Mouse (Mus musculus): ENCODE measurements around the gene Lmf1.

DNA sequence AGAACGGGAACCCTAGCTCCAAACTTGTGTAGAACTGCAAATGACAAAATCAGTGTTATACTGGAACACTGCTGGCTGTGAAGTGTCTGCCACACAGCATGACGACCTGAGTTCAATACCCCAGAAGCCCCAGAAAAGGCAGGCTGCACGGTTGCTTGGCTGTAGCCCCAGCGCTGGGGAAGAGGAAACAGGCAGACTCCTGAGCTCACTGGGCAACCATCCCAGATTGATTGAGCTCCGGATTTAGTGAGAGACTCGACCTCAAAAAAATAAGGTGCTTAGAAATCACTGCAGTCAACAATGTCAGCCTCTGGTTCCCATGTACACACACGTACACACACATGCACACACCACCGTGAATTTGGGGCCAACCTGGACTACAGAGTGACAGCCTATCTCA, 87.0 kb downstream of the Lmf1 start:
- TF ChIP-seq MYOD1 (IDR thresholded peaks at IDR 0.05; ENCODE audit: control insufficient read depth in 1 of 3, insufficient read length in 2 of 3, low read depth in 2 of 3) (no peak), POLR2A (IDR thresholded peaks at IDR 0.05; ENCODE audit: insufficient read length, low read depth) (no peak), TCF3 (IDR thresholded peaks at IDR 0.05; ENCODE audit: insufficient read length, low read depth) (no peak), POLR2AphosphoS2 (IDR thresholded peaks at IDR 0.05; ENCODE audit: insufficient read length, low read depth) (no peak), SRF (IDR thresholded peaks at IDR 0.05; ENCODE audit: control insufficient read depth, insufficient read length, low read depth) (no peak), TCF12 (IDR thresholded peaks at IDR 0.05; ENCODE audit: insufficient read depth, poor library complexity, severe bottlenecking) (no peak), MAX (IDR thresholded peaks at IDR 0.05; ENCODE audit: low read depth) (no peak), USF1 (IDR thresholded peaks at IDR 0.05; ENCODE audit: low read depth) (no peak), CEBPB (IDR thresholded peaks at IDR 0.05; ENCODE audit: insufficient read depth, poor library complexity, severe bottlenecking) (no peak)
